Mouse (Mus musculus) CH12.LX (cell line): ENCODE data around the gene Sdr9c7.

Source experiments
- CTCF ChIP-seq, 2 experiments: IDR thresholded peaks in 1 of 2; conservative IDR thresholded peaks in 1 of 2; 2 replicates each; pipeline ENCODE4 v1.5.1; 2011 to 2012; ENCODE audit warnings: low read depth in 2 of 2, low read length in 2 of 2, improper control_type of control experiment in 1 of 2, inconsistent platforms in 1 of 2, mild to moderate bottlenecking in 1 of 2, moderate library complexity in 1 of 2
- E2F4 ChIP-seq: IDR thresholded peaks from 2 replicates; pipeline ENCODE4 v1.6.1; 2011; ENCODE audit warnings: low read depth, low read length, improper control_type of control experiment; ENCODE audit not compliant: insufficient replicate concordance
- EP300 ChIP-seq: IDR thresholded peaks from 2 replicates; pipeline ENCODE4 v1.6.1; 2011; ENCODE audit warnings: low read length, improper control_type of control experiment
- NELFE ChIP-seq: IDR thresholded peaks from 2 replicates; pipeline ENCODE4 v1.6.1; 2011; ENCODE audit warnings: low read depth, low read length, improper control_type of control experiment
- RCOR1 ChIP-seq: conservative IDR thresholded peaks from 2 replicates; pipeline ENCODE4 v1.6.1; 2012; ENCODE audit warnings: low read depth, mild to moderate bottlenecking, inconsistent platforms, low read length, improper control_type of control experiment
- UBTF ChIP-seq: IDR thresholded peaks from 2 replicates; pipeline ENCODE4 v1.6.1; 2012; ENCODE audit warnings: low read depth, mild to moderate bottlenecking, inconsistent platforms, low read length, improper control_type of control experiment, moderate library complexity

GRCm38 (mm10) chr10:127937428-127938010 lies 39.2 kb downstream of the Sdr9c7 start:
- TF ChIP-seq NELFE (no peak), E2F4 (no peak), EP300 (no peak), CTCF (conservative IDR thresholded peaks at IDR 0.05 in 1 of 2, IDR thresholded peaks at IDR 0.05 in 1 of 2; ENCODE audit: low read depth in 2 of 2, low read length in 2 of 2) (peak; percentile 31 to 83; a peak in 3 of 4 replicates), UBTF (no peak), RCOR1 (no peak)
